ENCODE assay signal across 16 mouse cellular contexts in the genomic region with DNA sequence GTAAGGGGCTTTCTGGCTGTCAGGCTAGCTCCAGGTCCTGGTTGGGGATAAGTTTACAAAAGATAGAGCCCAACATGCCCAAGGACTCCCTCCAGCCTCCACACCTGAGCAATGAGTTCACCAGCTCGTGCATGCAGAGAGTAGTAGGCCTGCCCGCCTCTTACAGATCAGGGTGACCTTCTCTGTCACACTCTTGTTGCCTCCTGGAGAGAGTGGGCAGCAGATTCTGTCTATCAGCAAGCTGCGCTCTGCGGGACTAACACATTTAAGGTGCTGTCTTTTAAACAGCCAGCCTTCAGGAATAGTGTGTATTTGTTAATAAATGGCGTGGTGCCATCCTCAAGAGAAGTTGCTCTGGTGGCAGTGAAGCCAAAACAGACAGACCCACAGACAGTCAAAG.
DNase-seq lines count a peak whose midpoint lies in the region; ATAC-seq and TF ChIP-seq lines count a peak whose summit lies in the region.
"Had no signal": no experiment of that assay in that cellular context is flagged by ENCODE, and none has a peak within 500 bp of the region (broad histone marks: within the 10 kb centered on the region; RNA-seq: fewer than 3 reads in every experiment).

No protein-coding gene starts in this region.

- 59% methylated on average over 5 of the region's 5 CpGs for WGBS in heart, adult 2 months
- 86% methylated on average over 5 of the region's 5 CpGs for WGBS in limb, embryonic 11.5 days
- 88% methylated on average over 5 of the region's 5 CpGs for WGBS in limb, embryonic 10.5 days
- WGBS in heart, embryonic 14.5 days, result 44% methylated on average over 5 of the region's 5 CpGs

- no peak overlapping the region for H3K4me3 ChIP-seq in heart, adult 2 months
- H3K4me3 ChIP-seq in limb, embryonic 11.5 days (ENCODE audit: low read depth, low read length), result no peak overlapping the region
- H3K4me3 ChIP-seq in limb, embryonic 10.5 days, result no peak overlapping the region
- no peak overlapping the region for H3K4me3 ChIP-seq in heart, embryonic 14.5 days (ENCODE audit: control insufficient read depth in 1 of 2, insufficient read depth in 1 of 2, low read depth in 1 of 2, low read length in 2 of 2)
- H3K4me3 ChIP-seq in myocyte, result no peak overlapping the region
- H3K4me3 ChIP-seq: embryonic facial prominence, embryonic 10.5 days; forebrain, embryonic 10.5 days; hindbrain, embryonic 15.5 days; intestine, embryonic 15.5 days; liver, embryonic 15.5 days had no signal

- no peak for TF ChIP-seq POLR2A in heart, adult 2 months (IDR thresholded peaks at IDR 0.05; ENCODE audit: insufficient read depth, low read depth, low read length)
- TF ChIP-seq POLR2A in myocyte (IDR thresholded peaks at IDR 0.05; ENCODE audit: insufficient read length, low read depth), result no peak

- H3K9ac ChIP-seq in heart, adult 2 months (ENCODE audit: low read depth, low read length), result no peak overlapping the region
- no peak overlapping the region for H3K9ac ChIP-seq in limb, embryonic 11.5 days (ENCODE audit: low read length)
- no peak overlapping the region for H3K9ac ChIP-seq in heart, embryonic 14.5 days (ENCODE audit: low read length)
- H3K9ac ChIP-seq: forebrain, postnatal 0 days; hindbrain, embryonic 15.5 days; intestine, embryonic 15.5 days; liver, embryonic 15.5 days had no signal

- intact Hi-C loops in heart, adult 2 months (cut with DNase I), result loop anchor here (1.0 to 10.0 kb wide), 2 partner anchors 33 to 157 kb away; no protein-coding TSS in a partner anchor
- intact Hi-C loops in heart, postnatal 25 days (cut with DNase I), result no loop called here

- no peaks in the 10 kb centered on the region for H3K27me3 ChIP-seq in heart, adult 2 months (ENCODE audit: control insufficient read depth, insufficient read depth, low read length)
- H3K27me3 ChIP-seq in limb, embryonic 11.5 days (ENCODE audit: control insufficient read depth, insufficient read depth, low read length), result no peaks in the 10 kb centered on the region
- no peaks in the 10 kb centered on the region for H3K27me3 ChIP-seq in limb, embryonic 10.5 days (ENCODE audit: low read depth, poor library complexity, severe bottlenecking)
- no peaks in the 10 kb centered on the region for H3K27me3 ChIP-seq in heart, embryonic 14.5 days (ENCODE audit: control insufficient read depth, insufficient read depth, low read length)
- no peaks in the 10 kb centered on the region for H3K27me3 ChIP-seq in myocyte (ENCODE audit: control insufficient read depth, insufficient read depth, insufficient read length)
- H3K27me3 ChIP-seq: hindbrain, embryonic 15.5 days; intestine, embryonic 15.5 days; liver, embryonic 15.5 days; Patski had no signal

- peak overlapping the region; percentile 92 for H3K27ac ChIP-seq in heart, adult 2 months
- 0 out of 2 replicates have a peak overlapping the region, but pooled peaks have one; percentile 5 for H3K27ac ChIP-seq in limb, embryonic 11.5 days (replicated peaks; ENCODE audit: low read depth, low read length)
- no peak overlapping the region for H3K27ac ChIP-seq in limb, embryonic 10.5 days
- peak overlapping the region; percentile 47 to 84; a peak in 3 of 4 replicates for H3K27ac ChIP-seq in heart, embryonic 14.5 days (replicated peaks in 1 of 2; ENCODE audit: control insufficient read depth in 1 of 2, insufficient read depth in 1 of 2, low read depth in 2 of 2, low read length in 2 of 2)
- H3K27ac ChIP-seq: embryonic facial prominence, embryonic 10.5 days; forebrain, embryonic 10.5 days; intestine, embryonic 15.5 days; liver, embryonic 15.5 days; macrophage had no signal

- no peak overlapping the region for H3ac ChIP-seq in myocyte (ENCODE audit: control insufficient read depth, insufficient read length)

- H3K4me2 ChIP-seq in limb, embryonic 11.5 days (ENCODE audit: low read depth, severe bottlenecking), result no peak overlapping the region
- H3K4me2 ChIP-seq in heart, embryonic 14.5 days (ENCODE audit: low read length), result peak overlapping the region; percentile 52
- peak overlapping the region; percentile 21 for H3K4me2 ChIP-seq in myocyte (ENCODE audit: low read depth)
- H3K4me2 ChIP-seq: liver, embryonic 15.5 days had no signal

- TF ChIP-seq EP300 in heart, adult 2 months (IDR thresholded peaks at IDR 0.05; ENCODE audit: insufficient read depth, low read depth, low read length), result no peak

- no peak for TF ChIP-seq CTCF in heart, adult 2 months (IDR thresholded peaks at IDR 0.05)

- peaks cover 7% of the 10 kb centered on the region for H3K36me3 ChIP-seq in heart, adult 2 months (ENCODE audit: control insufficient read depth, insufficient read depth, low read length)
- no peaks in the 10 kb centered on the region for H3K36me3 ChIP-seq in limb, embryonic 11.5 days (ENCODE audit: control insufficient read depth, insufficient read depth, low read length)
- H3K36me3 ChIP-seq in limb, embryonic 10.5 days, result no peaks in the 10 kb centered on the region
- no peaks in the 10 kb centered on the region for H3K36me3 ChIP-seq in heart, embryonic 14.5 days (ENCODE audit: control insufficient read depth, insufficient read depth, low read length)
- no peaks in the 10 kb centered on the region for H3K36me3 ChIP-seq in myocyte (ENCODE audit: control insufficient read depth, insufficient read depth)
- H3K36me3 ChIP-seq: embryonic facial prominence, embryonic 10.5 days; forebrain, embryonic 10.5 days; hindbrain, embryonic 15.5 days; intestine, embryonic 15.5 days; liver, embryonic 15.5 days had no signal

- H3K79me2 ChIP-seq in heart, adult 2 months (replicated peaks; ENCODE audit: control insufficient read depth, insufficient read depth, low read length), result no peaks in the 10 kb centered on the region; the same call in 1 of the 2 replicates
- no peaks in the 10 kb centered on the region for H3K79me2 ChIP-seq in myocyte (ENCODE audit: control insufficient read depth, insufficient read depth)

- H3K4me1 ChIP-seq in heart, adult 2 months (ENCODE audit: control insufficient read depth, insufficient read depth, low read length), result peaks cover 19% of the 10 kb centered on the region
- H3K4me1 ChIP-seq in limb, embryonic 11.5 days (ENCODE audit: control insufficient read depth, insufficient read depth, low read length), result peaks cover 7% of the 10 kb centered on the region
- H3K4me1 ChIP-seq in limb, embryonic 10.5 days, result peaks cover 37% of the 10 kb centered on the region
- H3K4me1 ChIP-seq in heart, embryonic 14.5 days (ENCODE audit: control insufficient read depth in 2 of 2, insufficient read depth in 2 of 2, low read length in 2 of 2), result peaks cover 24 to 41% of the 10 kb centered on the region in 2 experiments
- H3K4me1 ChIP-seq: liver, embryonic 15.5 days had no signal

- peak; percentile 32 to 36 for DNase-seq in heart, adult 2 months
- DNase-seq in heart, postnatal 25 days (ENCODE audit: low spot score), result no peak
- DNase-seq in limb, embryonic 11.5 days (ENCODE audit: low spot score), result no peak
- no peak for DNase-seq in limb, embryonic 10.5 days (ENCODE audit: low spot score)
- no peak for DNase-seq in neural tube, embryonic 10.5 days (ENCODE audit: extremely low spot score, low spot score)
- DNase-seq: cerebellum, adult 11-12 months; forebrain, postnatal 0 days had no signal

- H3K9me3 ChIP-seq in limb, embryonic 11.5 days (ENCODE audit: control insufficient read depth, low read length), result no peaks in the 10 kb centered on the region
- no peaks in the 10 kb centered on the region for H3K9me3 ChIP-seq in limb, embryonic 10.5 days (replicated peaks)
- no peaks in the 10 kb centered on the region for H3K9me3 ChIP-seq in heart, embryonic 14.5 days (ENCODE audit: control insufficient read depth, low read length)
- H3K9me3 ChIP-seq: embryonic facial prominence, embryonic 10.5 days; forebrain, embryonic 10.5 days; hindbrain, embryonic 15.5 days; intestine, embryonic 15.5 days; liver, embryonic 15.5 days had no signal

- no peak for ATAC-seq in limb, embryonic 11.5 days (ENCODE audit: insufficient number of reproducible peaks, low FRiP score, low TSS enrichment, low read depth)
- ATAC-seq in heart, embryonic 14.5 days (ENCODE audit: insufficient number of reproducible peaks, insufficient read depth, low FRiP score, low read depth), result 0 out of 2 replicates have a peak, but pooled peaks have one; percentile 28
- ATAC-seq: forebrain, postnatal 0 days had no signal

TF ChIP-seq in myocyte, 11 proteins besides CTCF, POLR2A, EP300 and RAD21:
- TF ChIP-seq USF1 (IDR thresholded peaks at IDR 0.05; ENCODE audit: low read depth) (no peak), REST (IDR thresholded peaks at IDR 0.05; ENCODE audit: insufficient read depth, insufficient read length) (no peak), MYOD1 (IDR thresholded peaks at IDR 0.05; ENCODE audit: control insufficient read depth in 1 of 3, insufficient read length in 2 of 3, low read depth in 2 of 3) (no peak), POLR2AphosphoS2 (IDR thresholded peaks at IDR 0.05; ENCODE audit: insufficient read length, low read depth) (no peak), E2F4 (IDR thresholded peaks at IDR 0.05; ENCODE audit: insufficient read depth) (no peak), TCF3 (IDR thresholded peaks at IDR 0.05; ENCODE audit: insufficient read length, low read depth) (no peak), MYOG (IDR thresholded peaks at IDR 0.05; ENCODE audit: control insufficient read depth in 1 of 3, insufficient read depth in 1 of 3, insufficient read length in 2 of 3, low read depth in 2 of 3) (no peak), CEBPB (IDR thresholded peaks at IDR 0.05; ENCODE audit: insufficient read depth, poor library complexity, severe bottlenecking) (no peak), SRF (IDR thresholded peaks at IDR 0.05; ENCODE audit: control insufficient read depth, insufficient read length, low read depth) (no peak), TCF12 (IDR thresholded peaks at IDR 0.05; ENCODE audit: insufficient read depth, poor library complexity, severe bottlenecking) (no peak), MAX (IDR thresholded peaks at IDR 0.05; ENCODE audit: low read depth) (no peak)

Comparison
In these comparisons a context has a peak if more than half of its experiments do, and no peak if none do; other contexts are left out.
1. DNase-seq: peak in heart, adult 2 months (2 of 2); none in heart, postnatal 25 days (single experiment), limb, embryonic 11.5 days (single experiment), limb, embryonic 10.5 days (single experiment) and neural tube, embryonic 10.5 days (single experiment).